Mouse (Mus musculus) cortical plate, adult 2 months (tissue): ENCODE measurements around the gene Gm9821.

ENCODE experiments used
- CTCF ChIP-seq: fragments of 200-500 bp; IDR thresholded peaks from 2 replicates; pipeline ENCODE4 v1.5.1; 2011; ENCODE audit warnings: mild to moderate bottlenecking, control low read depth, low read length; ENCODE audit not compliant: insufficient read depth; ENCODE audit errors: extremely low read depth
- POLR2A ChIP-seq: fragments of 200-500 bp; IDR thresholded peaks from 2 replicates; pipeline ENCODE4 v1.6.1; 2011; ENCODE audit warnings: mild to moderate bottlenecking, low read length, control low read depth; ENCODE audit not compliant: insufficient read depth; ENCODE audit errors: extremely low read depth

GRCm38 (mm10) chr2:91953825-91954224 is 8.3 kb downstream of the Gm9821 start:
- TF ChIP-seq POLR2A (no peak), CTCF (no peak)
